Mouse (Mus musculus): Measurements from ENCODE around the gene Ctdspl. TPM values are rescaled to one million over a fixed set of nuclear protein-coding genes. Genes with fewer than 3 reads are reported as not detected.

Ctdspl gene
- polyA plus RNA-seq, 1 experiment = 83.4 TPM

DNA sequence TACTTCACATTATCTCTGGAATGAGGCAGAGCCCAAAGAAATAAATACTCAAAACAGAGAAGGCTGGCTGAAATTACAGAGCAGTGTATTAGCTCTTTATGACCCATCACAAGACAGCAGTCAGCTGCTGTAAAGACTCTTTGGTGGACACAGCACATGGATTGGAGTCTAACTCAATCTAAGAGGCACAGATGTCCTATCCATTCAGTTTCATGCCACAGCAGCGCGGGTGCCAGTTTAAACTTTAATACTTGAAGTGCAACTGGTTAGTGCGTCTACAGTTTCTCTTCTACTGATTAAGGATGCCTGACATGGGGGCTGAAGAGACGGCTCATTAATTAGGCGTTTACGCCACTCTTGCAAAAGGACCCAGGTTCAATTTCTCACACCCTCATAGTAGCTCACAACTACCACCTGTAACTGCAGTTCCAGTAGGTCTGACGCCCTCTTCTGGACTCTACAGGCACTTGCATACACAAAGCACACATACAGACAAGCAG, 99.6 kb downstream of the Ctdspl start:
- TF ChIP-seq CTCF (IDR thresholded peaks at IDR 0.05; ENCODE audit: insufficient read depth, low read length) = no peak
- TF ChIP-seq POLR2A (IDR thresholded peaks at IDR 0.05; ENCODE audit: borderline replicate concordance, extremely low read depth, low read depth, low read length) = no peak
- Histone ChIP-seq H3K4me3 (replicated peaks; ENCODE audit: extremely low read depth, low read depth, low read length) (no peak overlapping the region), H3K4me1 (ENCODE audit: control insufficient read depth, insufficient read depth, low read length) (peaks cover 6% of the 10 kb centered on the region; the same call in 1 of the 2 replicates)
- WGBS = 83% methylated on average over 7 of the region's 7 CpGs
- no peak for DNase-seq

DNA sequence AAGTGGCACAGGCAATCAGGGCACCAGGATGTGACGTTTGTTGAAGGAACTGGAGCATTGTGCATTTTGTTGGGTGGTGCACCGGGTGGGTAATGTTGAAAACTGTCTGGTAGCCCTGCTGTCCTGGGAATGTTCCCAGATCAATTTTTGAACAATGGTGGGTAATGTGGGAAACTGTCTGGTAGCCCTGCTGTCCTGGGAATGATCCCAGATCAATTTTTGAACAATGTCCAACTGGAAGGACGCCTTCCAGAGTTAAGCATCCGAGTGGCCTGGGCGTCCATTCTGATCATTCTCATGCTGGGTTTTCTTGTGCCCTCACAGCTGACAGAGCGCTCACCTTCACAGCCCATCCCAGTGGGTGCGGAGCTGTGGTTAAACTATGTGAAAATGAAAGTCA, 101.1 kb downstream of the Ctdspl start:
- DNase-seq = no peak
- 83% methylated on average over 7 of the region's 7 CpGs for WGBS
- Histone ChIP-seq H3K4me3 (replicated peaks; ENCODE audit: extremely low read depth, low read depth, low read length) (no peak overlapping the region), H3K4me1 (ENCODE audit: control insufficient read depth, insufficient read depth, low read length) (peaks cover 12% of the 10 kb centered on the region)
- TF ChIP-seq CTCF (IDR thresholded peaks at IDR 0.05; ENCODE audit: insufficient read depth, low read length) = no peak
- TF ChIP-seq POLR2A (IDR thresholded peaks at IDR 0.05; ENCODE audit: borderline replicate concordance, extremely low read depth, low read depth, low read length) = no peak

DNA sequence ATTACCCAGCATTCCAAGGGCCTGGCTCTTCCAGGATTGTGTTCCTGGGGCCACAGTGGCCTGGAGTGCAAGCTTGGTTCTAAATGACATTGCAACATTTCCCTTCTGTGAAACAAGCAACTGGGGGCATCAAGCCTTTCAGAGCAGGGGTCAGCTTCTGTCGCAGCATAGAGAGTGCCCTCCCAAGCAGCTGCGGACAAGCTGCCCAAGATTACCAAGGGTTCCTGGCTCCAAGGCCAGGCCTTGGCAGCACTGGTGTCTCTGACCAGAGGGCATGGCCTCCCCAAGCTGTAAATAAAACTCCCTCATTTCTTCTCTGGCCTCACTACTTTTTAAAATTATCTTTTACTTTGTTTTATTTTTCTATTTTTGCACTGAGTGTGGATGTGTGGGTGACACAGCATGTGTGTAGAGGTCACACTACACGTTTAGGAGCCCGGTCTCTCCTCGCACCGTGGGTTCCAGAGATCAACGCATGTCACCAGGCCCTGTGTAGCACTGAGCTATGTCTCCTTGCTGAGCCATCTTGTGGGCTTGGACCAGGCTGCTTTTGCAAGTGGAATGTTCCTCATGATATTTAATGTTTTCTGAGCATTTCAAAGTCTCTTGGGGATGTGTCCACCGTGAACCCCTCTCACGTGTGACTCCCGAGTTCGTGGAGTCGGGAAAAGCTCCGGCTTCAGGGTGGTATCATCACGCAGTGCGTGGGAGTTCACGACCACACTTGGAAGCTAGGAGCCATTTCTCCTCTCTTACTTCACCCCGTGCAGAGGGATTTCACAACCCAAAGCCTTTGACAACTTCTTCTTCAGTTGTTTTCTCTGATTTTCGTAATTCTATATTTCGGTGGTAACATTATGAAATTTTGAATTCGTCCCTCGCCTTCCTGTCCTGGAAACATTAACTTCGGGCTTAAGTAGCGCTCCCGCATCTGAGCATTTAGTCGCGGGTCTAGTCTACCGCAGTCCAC, 102.3 kb downstream of the Ctdspl start:
- Histone ChIP-seq H3K4me1 (ENCODE audit: control insufficient read depth, insufficient read depth, low read length) (peaks cover 12% of the 10 kb centered on the region), H3K4me3 (replicated peaks; ENCODE audit: extremely low read depth, low read depth, low read length) (no peak overlapping the region)
- DNase-seq = no peak
- WGBS = 82% methylated on average over 27 of the region's 27 CpGs
- TF ChIP-seq POLR2A (IDR thresholded peaks at IDR 0.05; ENCODE audit: borderline replicate concordance, extremely low read depth, low read depth, low read length) = no peak
- TF ChIP-seq CTCF (IDR thresholded peaks at IDR 0.05; ENCODE audit: insufficient read depth, low read length) = no peak

DNA sequence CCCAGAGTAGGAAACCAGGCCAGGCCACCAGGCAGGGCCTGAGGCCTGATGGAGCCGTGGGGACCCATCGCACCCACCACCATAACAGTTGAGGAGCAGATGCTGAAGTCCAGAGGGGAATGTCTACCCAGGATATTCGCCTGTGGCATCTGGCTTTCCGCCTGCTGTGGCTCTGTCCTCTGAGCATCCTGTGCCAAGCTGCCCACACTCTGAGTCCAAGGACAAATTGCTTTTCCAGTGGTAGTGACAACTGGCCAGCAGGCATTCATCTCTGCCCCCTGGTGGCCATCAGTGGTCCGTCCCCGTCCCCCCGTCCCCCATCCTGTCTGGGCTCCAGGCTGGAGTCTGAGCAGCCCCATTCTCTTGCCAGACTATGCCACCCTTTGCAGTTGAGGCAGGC, 103.3 kb downstream of the Ctdspl start:
- TF ChIP-seq CTCF (IDR thresholded peaks at IDR 0.05; ENCODE audit: insufficient read depth, low read length) (peak; percentile 73), POLR2A (IDR thresholded peaks at IDR 0.05; ENCODE audit: borderline replicate concordance, extremely low read depth, low read depth, low read length) (no peak)
- DNase-seq = peak; percentile 61
- H3K4me3 ChIP-seq (replicated peaks; ENCODE audit: extremely low read depth, low read depth, low read length) = no peak overlapping the region
- peaks cover 12% of the 10 kb centered on the region for H3K4me1 ChIP-seq (ENCODE audit: control insufficient read depth, insufficient read depth, low read length)
- 42% methylated on average over 7 of the region's 7 CpGs for WGBS

DNA sequence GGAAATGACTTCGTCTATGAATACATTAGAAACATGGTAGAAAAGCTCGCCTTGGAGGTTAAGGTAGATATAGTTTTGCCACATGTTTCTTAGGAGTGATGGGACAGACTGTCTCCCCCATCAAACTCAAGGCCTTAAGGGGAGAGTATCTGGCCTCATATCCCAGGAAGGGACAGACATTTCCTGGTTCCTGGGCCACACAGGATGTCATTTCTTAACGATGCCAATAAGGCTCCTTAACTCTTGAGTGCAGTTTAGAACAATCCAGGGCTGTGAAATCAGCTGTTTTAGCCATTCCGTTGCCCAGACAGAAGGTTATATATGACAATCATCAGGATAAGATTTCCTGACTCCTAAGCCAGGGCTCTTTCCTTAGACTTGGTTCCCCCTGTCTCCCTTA, 104.8 kb downstream of the Ctdspl start:
- TF ChIP-seq CTCF (IDR thresholded peaks at IDR 0.05; ENCODE audit: insufficient read depth, low read length) (no peak), POLR2A (IDR thresholded peaks at IDR 0.05; ENCODE audit: borderline replicate concordance, extremely low read depth, low read depth, low read length) (no peak)
- WGBS = 67% methylated on average over 4 of the region's 4 CpGs
- no peak for DNase-seq
- peaks cover 12% of the 10 kb centered on the region for H3K4me1 ChIP-seq (ENCODE audit: control insufficient read depth, insufficient read depth, low read length)
- no peak overlapping the region for H3K4me3 ChIP-seq (replicated peaks; ENCODE audit: extremely low read depth, low read depth, low read length)

DNA sequence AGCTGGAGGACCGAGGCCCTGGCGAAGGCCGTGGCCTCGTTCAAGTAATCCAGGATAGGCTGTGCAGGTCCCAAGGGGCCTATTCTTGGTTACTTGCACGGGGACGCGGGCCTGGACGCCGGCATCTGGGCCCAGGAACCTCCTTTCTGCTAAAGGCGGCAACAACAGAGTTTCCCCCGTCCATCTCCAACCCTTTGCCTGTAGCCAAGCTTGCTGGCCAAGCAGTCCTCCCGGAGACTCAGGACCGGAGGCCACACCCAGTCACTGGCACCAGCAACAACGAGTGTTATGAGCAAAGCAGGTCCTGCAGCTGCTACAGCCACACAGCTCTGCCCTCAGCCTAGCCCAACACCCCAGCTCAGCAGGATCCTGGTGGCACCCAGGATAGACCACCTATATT, 105.5 kb downstream of the Ctdspl start:
- TF ChIP-seq POLR2A (IDR thresholded peaks at IDR 0.05; ENCODE audit: borderline replicate concordance, extremely low read depth, low read depth, low read length) = no peak; the same call in 1 of the 2 replicates
- no peak for TF ChIP-seq CTCF (IDR thresholded peaks at IDR 0.05; ENCODE audit: insufficient read depth, low read length)
- no peak for DNase-seq
- 40% methylated on average over 14 of the region's 14 CpGs for WGBS
- Histone ChIP-seq H3K4me3 (replicated peaks; ENCODE audit: extremely low read depth, low read depth, low read length) (no peak overlapping the region), H3K4me1 (ENCODE audit: control insufficient read depth, insufficient read depth, low read length) (peaks cover 12% of the 10 kb centered on the region)

DNA sequence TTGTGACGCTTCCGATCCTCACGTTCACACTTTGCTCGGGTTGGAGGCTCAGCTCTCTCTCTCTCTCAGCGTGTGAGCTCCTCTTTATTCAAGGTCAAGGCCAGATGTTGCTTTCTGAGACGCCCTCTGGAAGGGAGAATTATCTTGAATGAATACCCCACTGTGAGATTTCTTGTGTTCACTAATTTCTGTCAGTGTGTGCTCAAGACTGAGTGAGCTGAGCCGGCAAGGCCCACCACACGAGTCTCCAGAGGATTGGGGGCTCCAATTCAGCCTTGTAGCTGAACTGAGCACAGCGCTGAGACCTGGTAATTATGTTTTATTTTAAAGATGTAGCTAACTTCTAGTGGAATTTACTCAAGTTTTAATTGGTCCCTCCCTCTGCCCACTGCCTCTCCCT, 106.3 kb downstream of the Ctdspl start:
- DNase-seq = no peak
- no peak overlapping the region for H3K4me3 ChIP-seq (replicated peaks; ENCODE audit: extremely low read depth, low read depth, low read length)
- TF ChIP-seq POLR2A (IDR thresholded peaks at IDR 0.05; ENCODE audit: borderline replicate concordance, extremely low read depth, low read depth, low read length) (no peak), CTCF (IDR thresholded peaks at IDR 0.05; ENCODE audit: insufficient read depth, low read length) (no peak)
- 77% methylated on average over 9 of the region's 9 CpGs for WGBS
- peaks cover 12% of the 10 kb centered on the region for H3K4me1 ChIP-seq (ENCODE audit: control insufficient read depth, insufficient read depth, low read length)

DNA sequence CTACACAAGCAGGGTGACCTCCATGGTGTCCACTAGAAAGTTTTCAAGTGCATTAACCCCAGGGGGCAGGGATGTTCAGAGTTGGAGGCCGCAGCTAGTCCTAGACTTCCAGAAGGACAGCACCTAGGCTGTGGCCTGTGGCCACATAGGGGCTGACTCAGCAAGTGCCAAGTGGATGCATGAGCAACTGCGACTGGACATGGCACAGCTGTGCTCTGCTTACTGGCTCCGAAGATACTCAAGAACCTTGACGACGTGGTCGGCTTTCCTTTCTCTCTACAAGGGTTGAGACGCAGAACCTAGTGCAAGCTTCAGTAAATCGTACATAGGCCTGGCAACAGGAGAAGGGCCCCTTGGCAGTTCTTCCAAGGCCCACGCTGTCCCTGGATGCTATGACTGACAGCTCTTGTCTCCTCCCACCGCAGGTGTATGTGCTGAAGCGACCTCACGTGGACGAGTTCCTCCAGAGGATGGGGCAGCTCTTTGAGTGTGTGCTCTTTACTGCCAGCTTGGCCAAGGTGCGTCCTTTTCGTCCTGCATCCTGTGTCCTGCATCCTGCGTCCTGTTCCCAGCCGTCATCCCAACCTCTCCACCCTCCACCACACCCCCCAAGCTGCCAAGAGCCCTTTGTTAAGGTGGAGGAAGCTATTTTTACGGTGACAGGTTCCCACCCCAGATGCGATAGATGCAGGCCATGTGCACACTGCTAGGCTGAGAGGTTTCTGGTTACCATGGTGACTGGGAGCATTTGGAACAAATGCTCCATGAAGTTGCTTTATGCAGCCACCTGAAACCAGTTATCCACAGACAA, 107.1 kb downstream of the Ctdspl start:
- no peak overlapping the region for H3K4me3 ChIP-seq (replicated peaks; ENCODE audit: extremely low read depth, low read depth, low read length)
- no peak for DNase-seq
- peaks cover 12% of the 10 kb centered on the region for H3K4me1 ChIP-seq (ENCODE audit: control insufficient read depth, insufficient read depth, low read length)
- WGBS = 79% methylated on average over 19 of the region's 19 CpGs
- TF ChIP-seq POLR2A (IDR thresholded peaks at IDR 0.05; ENCODE audit: borderline replicate concordance, extremely low read depth, low read depth, low read length) (no peak), CTCF (IDR thresholded peaks at IDR 0.05; ENCODE audit: insufficient read depth, low read length) (no peak)

DNA sequence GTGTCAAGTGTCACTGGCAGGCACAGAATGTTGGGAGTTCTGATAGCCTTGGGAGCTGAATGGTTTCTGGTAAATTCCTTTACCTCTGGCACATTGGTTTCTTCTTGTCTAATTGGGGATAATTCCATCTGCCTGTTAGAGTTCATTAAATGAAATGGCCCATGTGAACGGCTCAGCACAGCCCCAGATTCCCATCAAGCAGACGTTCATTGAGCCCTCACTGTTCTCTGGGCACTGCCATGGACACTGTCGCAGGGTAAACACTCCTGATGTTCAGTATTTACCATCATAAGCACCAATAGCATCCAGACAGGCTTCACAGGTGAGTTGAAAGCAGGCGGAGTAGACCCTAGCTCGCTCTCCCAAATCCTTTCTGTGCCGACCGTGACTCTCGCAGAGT, 107.8 kb downstream of the Ctdspl start:
- H3K4me1 ChIP-seq (ENCODE audit: control insufficient read depth, insufficient read depth, low read length) = peaks cover 12% of the 10 kb centered on the region
- TF ChIP-seq CTCF (IDR thresholded peaks at IDR 0.05; ENCODE audit: insufficient read depth, low read length) = no peak
- TF ChIP-seq POLR2A (IDR thresholded peaks at IDR 0.05; ENCODE audit: borderline replicate concordance, extremely low read depth, low read depth, low read length) = no peak
- no peak overlapping the region for H3K4me3 ChIP-seq (replicated peaks; ENCODE audit: extremely low read depth, low read depth, low read length)
- DNase-seq = no peak
- 87% methylated on average over 8 of the region's 8 CpGs for WGBS

Measured in lung, adult 2 months (tissue).